Mouse (Mus musculus): ENCODE results near the gene Chchd5.

GRCm38 (mm10) chr2:129090370-129090769 lies 39.1 kb upstream of the Chchd5 start:
- TF ChIP-seq CTCF (conservative IDR thresholded peaks at IDR 0.05; ENCODE audit: low read length) (no peak), NANOG (IDR thresholded peaks at IDR 0.05; ENCODE audit: borderline replicate concordance, low read length) (no peak)
